Mouse (Mus musculus): ENCODE data around the gene Ipp. TPM values are rescaled to one million over a fixed set of nuclear protein-coding genes. Genes with fewer than 3 reads are reported as not detected.

Gene Ipp
- total RNA-seq (2023), result 12.8 TPM

DNA sequence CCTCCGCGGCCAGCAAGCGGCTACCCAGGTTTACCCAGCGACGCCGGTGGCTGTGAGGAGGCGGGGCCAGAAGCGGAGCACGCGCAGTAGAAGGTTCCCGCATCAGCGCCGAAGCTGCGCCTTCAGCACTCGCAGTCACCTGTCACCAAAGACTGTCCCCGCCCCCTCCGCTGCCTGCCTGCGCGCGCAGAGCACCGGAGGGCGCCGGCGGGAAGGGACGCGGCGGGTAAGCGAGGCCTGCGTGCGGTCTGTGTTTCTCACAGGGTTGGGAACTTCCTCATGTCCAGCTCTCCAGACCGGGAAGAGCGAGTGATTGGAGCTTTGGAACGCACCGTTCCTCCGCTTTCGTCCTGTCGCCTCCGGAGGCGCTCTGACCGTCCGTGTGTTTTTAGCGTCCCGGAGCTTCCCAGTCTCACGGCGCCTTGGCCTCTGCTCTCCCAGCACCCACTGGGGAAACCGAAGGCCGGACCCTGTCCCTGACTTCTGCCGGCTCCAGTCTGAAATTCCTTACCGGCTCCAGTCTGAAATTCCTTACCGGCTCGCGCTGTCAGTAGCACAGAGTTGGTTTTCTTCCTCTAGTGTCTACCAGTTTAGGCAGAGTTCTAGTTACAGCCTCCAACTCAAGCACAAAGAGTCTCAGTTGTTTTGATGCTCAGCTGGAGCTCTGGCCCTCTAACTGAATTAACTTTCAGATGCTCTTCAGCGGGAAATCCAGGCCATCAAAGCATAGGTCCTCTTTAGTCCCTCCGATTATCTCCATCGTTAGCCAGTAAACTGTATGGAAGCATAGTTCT, at the start of gene Ipp:
Gene Ipp, plus strand, starts transcription at position 125 of the 794 bp plus-strand sequence.

DNA sequence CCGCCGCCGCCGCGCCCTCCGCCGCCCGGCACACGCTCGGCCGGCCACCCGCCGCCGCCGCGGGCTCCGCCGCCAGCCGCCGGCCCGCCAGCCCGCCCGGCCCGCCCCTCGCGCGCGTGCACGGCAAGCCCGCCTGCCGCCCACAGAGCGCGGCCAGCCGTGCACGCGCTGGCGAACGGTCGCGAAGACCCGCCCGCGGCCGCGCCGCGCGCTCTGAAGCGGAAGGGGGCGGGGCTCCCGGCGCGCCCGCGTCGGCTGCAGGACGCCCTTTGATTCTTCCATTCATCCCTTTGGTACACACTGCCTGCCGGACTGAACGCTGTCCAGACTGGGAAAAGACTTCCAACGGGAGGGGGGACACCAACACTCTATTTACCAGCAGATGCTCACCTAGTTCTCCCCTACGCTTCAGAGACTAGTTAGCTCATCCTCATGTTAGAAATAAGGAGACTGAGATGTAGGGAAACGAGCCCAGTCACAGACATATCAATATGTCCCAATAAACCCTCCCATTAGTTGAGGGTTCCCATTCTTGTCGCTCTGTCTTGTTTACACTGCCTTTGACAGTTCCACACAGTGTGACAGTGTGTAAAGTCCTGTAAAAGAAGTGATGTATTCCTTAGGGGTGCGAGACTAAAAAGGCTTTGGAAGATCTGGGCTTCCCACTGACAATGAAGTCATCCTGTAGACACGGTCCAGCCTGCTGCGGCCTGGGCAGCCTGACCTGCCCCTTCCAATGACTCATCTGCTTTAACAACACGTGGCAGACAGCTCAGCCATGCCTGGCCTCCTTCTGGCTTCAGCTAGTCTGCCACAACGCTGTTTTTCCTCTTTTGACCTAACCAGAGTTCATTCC, 43.0 kb upstream of the Ipp start, which contains the start of gene Mast2:
Gene Mast2, minus strand, starts transcription at position 58 of the 856 bp plus-strand sequence.

DNA sequence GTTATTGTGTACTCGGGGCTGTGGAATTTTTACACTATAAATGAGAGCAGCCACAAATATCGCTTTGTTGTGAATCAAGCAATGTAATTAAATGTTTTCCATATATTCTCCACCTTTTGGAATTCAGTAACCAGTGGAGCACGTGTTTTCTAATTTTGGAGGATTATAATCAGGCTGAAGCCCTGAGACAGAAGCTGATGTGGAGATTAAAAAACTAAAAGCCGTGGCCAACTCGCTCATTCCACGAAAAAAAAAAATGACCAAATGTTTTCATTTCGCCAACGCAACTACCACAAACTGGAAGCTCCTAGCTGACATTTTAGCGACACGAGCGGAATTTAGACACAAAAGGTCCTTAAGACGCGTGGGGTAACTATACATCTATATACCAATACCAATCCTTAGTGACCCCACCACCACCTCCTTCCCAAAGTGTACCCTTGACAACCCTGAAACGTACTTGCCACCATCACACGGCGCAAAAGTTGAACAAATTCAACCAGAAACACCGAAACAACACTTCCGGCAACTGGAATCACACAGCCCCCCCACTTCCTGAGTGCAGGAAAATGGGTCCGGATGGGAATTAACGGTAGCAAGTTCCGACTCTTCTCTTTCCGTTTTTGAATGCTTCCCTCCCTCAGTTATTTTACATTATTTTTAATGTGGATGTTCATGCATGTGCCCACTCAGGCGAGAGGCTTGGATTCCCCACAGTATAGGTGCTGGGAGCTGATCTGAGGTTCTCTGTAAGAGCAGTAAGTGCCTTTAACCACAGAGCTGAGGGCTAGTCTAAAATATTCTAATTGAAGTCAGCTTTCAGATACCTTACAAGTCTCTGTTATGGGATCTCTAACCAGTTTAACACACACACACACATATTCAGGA, 48.3 kb downstream of the Ipp start, which contains the start of gene Tmem69:
Gene Tmem69, minus strand, starts transcription at position 524 of the 888 bp plus-strand sequence.

DNA sequence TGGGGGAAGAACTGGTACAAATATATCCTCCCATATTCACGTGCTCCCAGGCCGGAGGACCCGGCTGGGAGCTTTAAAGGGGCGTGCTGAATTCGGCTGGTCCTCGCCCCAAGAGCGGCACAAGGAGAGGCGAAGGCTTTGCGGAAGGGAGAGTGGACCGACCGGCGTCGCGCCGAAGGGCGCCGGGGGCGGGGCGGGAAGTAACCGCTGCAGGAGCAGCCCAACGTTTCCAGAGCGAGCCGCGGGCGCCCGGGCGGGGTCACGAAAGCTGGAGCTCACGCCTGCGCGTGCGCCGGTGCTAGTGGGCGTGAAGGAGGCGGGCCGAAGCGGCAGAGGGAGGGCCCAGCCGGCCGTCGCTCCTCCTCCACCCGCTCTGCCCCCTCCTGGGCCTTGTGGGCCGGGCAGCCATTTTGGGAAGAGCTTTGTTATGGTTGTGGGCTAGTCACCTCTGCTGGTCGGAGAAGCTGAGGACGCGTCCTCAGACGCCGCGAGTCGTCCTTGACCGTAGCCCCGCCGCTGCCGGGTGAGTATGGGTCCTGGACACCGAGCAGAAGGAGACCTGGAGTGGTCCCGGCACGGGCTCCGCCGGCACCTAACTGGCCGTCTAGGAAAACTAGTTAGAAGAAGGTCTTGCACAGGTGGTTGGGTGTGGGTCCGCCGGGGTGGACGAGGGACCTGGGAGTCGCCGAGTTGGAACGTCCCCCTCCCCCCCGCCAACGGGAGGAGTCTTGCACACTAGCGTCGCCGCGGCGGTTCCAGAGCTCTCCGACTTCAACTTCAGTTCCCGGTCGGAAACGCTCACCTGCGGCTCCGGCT, 50.2 kb downstream of the Ipp start, which contains the start of gene Gpbp1l1:
Gene Gpbp1l1, plus strand, starts transcription at position 353 of the 816 bp plus-strand sequence.

Other genes starting within 250 kb of the Ipp start
- 22.0 TPM for gene Mast2, start 43.4 kb upstream of the Ipp start, total RNA-seq (2023)
- gene Tmem69, start 48.4 kb downstream of the Ipp start, total RNA-seq (2023), result 11.1 TPM
- gene Gpbp1l1, start 50.1 kb downstream of the Ipp start, total RNA-seq (2023), result 118 TPM
- 12.2 TPM for gene Ccdc17, start 89.1 kb downstream of the Ipp start, total RNA-seq (2023)
- 91.3 TPM for gene Nasp, start 120.4 kb downstream of the Ipp start, total RNA-seq (2023)
- gene Akr1a1, start 144.1 kb downstream of the Ipp start, total RNA-seq (2023), result 191 TPM
- 162 TPM for gene Prdx1, start 178.0 kb downstream of the Ipp start, total RNA-seq (2023)
- gene Mmachc, start 200.9 kb downstream of the Ipp start, total RNA-seq (2023), result 4.8 TPM
- 15.5 TPM for gene Ccdc163, start 201.0 kb downstream of the Ipp start, total RNA-seq (2023)
- 7.7 TPM for gene Tesk2, start 213.4 kb downstream of the Ipp start, total RNA-seq (2023)

Measured in CD8-positive naive resting alpha-beta T cell, adult 57 days (primary cell).